Mouse (Mus musculus) thymus, postnatal 10 days (tissue): ENCODE data around the gene Lyzl4.

Experiments used
- DNase-seq, 2 experiments: peaks; one replicate each; pipeline ENCODE4 v3.0.0; 2021; ENCODE audit warnings: low spot score in 2 of 2

The Lyzl4 gene

GRCm38 (mm10) chr9:121642001-121642400 lies at the start of gene Lyzl4:
Lyzl4 (minus strand) TSS chr9:121642096.
- peak; percentile 45 to 77 for DNase-seq

GRCm38 (mm10) chr9:121690734-121691133 lies 48.8 kb upstream of the Lyzl4 start:
- no peak for DNase-seq

GRCm38 (mm10) chr9:121690200-121690651 lies 48.3 kb upstream of the Lyzl4 start:
- DNase-seq: no peak

GRCm38 (mm10) chr9:121684702-121685101 lies 42.8 kb upstream of the Lyzl4 start:
- DNase-seq: no peak

- DNase-seq: peak; percentile 58 to 62
Observed at GRCm38 (mm10) chr9:121682037-121682680, 40.3 kb upstream of the Lyzl4 start.

GRCm38 (mm10) chr9:121681191-121681590 lies 39.3 kb upstream of the Lyzl4 start:
- DNase-seq: no peak

GRCm38 (mm10) chr9:121679549-121679948 lies 37.7 kb upstream of the Lyzl4 start:
- peak in 1 of 2 experiments; percentile 66 for DNase-seq

- no peak for DNase-seq
Observed at GRCm38 (mm10) chr9:121677476-121677875, 35.6 kb upstream of the Lyzl4 start.

GRCm38 (mm10) chr9:121677069-121677468 lies 35.2 kb upstream of the Lyzl4 start:
- no peak for DNase-seq

GRCm38 (mm10) chr9:121675556-121675955 lies 33.7 kb upstream of the Lyzl4 start:
- DNase-seq: no peak

GRCm38 (mm10) chr9:121675011-121675410 lies 33.1 kb upstream of the Lyzl4 start:
- DNase-seq: peak; percentile 76 to 78

- DNase-seq: no peak
Observed at GRCm38 (mm10) chr9:121673716-121674115, 31.8 kb upstream of the Lyzl4 start.

- DNase-seq: no peak
Observed at GRCm38 (mm10) chr9:121672311-121672710, 30.4 kb upstream of the Lyzl4 start.

- DNase-seq: peak in 1 of 2 experiments; percentile 60
Observed at GRCm38 (mm10) chr9:121671300-121671699, 29.4 kb upstream of the Lyzl4 start.

- DNase-seq: peak; percentile 69 to 72
Observed at GRCm38 (mm10) chr9:121669348-121669791, 27.5 kb upstream of the Lyzl4 start.

GRCm38 (mm10) chr9:121667822-121668221 lies 25.9 kb upstream of the Lyzl4 start:
- DNase-seq: no peak

- no peak for DNase-seq
Observed at GRCm38 (mm10) chr9:121666957-121667630, 25.2 kb upstream of the Lyzl4 start.

GRCm38 (mm10) chr9:121664104-121664503 lies 22.2 kb upstream of the Lyzl4 start:
- no peak for DNase-seq

- DNase-seq: no peak
Observed at GRCm38 (mm10) chr9:121663467-121663866, 21.6 kb upstream of the Lyzl4 start.

GRCm38 (mm10) chr9:121659791-121660190 lies 17.9 kb upstream of the Lyzl4 start:
- DNase-seq: no peak

- no peak for DNase-seq
Observed at GRCm38 (mm10) chr9:121658248-121658647, 16.4 kb upstream of the Lyzl4 start.

GRCm38 (mm10) chr9:121657143-121657542 lies 15.2 kb upstream of the Lyzl4 start:
- no peak for DNase-seq

GRCm38 (mm10) chr9:121656322-121656721 lies 14.4 kb upstream of the Lyzl4 start:
- no peak for DNase-seq
